Mouse (Mus musculus) forebrain, postnatal 0 days (tissue): Measurements from ENCODE around the gene Tom1l1. TPM values are rescaled to one million over a fixed set of nuclear protein-coding genes. Genes with fewer than 3 reads are reported as not detected.

ENCODE experiments used
- ATAC-seq: fragments of 200-750 bp; cut with Nextera tagmentation; 2 replicates; pipeline ENCODE4 v1.8.0; 2017; ENCODE audit warnings: mild to moderate bottlenecking, moderate library complexity
- DNase-seq: peaks from one replicate; pipeline ENCODE4 v3.0.0-alpha.2; 2015
- H3K27ac ChIP-seq: fragments of 300-500 bp; sonication (generic); 2 replicates; pipeline ENCODE4 v1.5.1; 2014; ENCODE audit warnings: low read depth, mild to moderate bottlenecking, antibody characterized with exemption, low read length, moderate library complexity, mixed read lengths
- H3K27me3 ChIP-seq: fragments of 300-500 bp; sonication (generic); 2 replicates; pipeline ENCODE4 v1.6.1; 2014; ENCODE audit warnings: mild to moderate bottlenecking, low read length, mixed read lengths; ENCODE audit not compliant: insufficient read depth
- H3K36me3 ChIP-seq: fragments of 300-500 bp; sonication (generic); 2 replicates; pipeline ENCODE4 v1.6.1; 2014; ENCODE audit warnings: mild to moderate bottlenecking, moderate library complexity; ENCODE audit not compliant: insufficient read depth
- H3K4me1 ChIP-seq: fragments of 300-500 bp; sonication (generic); 2 replicates; pipeline ENCODE4 v1.6.1; 2014; ENCODE audit warnings: antibody characterized with exemption; ENCODE audit not compliant: insufficient read depth
- H3K4me2 ChIP-seq: fragments of 300-500 bp; sonication (generic); 2 replicates; pipeline ENCODE4 v1.6.1; 2014; ENCODE audit warnings: low read depth, mild to moderate bottlenecking, moderate library complexity
- H3K4me3 ChIP-seq: fragments of 300-500 bp; sonication (generic); 2 replicates; pipeline ENCODE4 v1.5.1; 2014; ENCODE audit warnings: low read depth, low read length, mixed read lengths
- H3K9ac ChIP-seq: fragments of 300-500 bp; sonication (generic); 2 replicates; pipeline ENCODE4 v1.6.1; 2014; ENCODE audit warnings: mild to moderate bottlenecking
- H3K9me3 ChIP-seq: fragments of 300-500 bp; sonication (generic); 2 replicates; pipeline ENCODE4 v1.6.1; 2016; ENCODE audit warnings: low read length
- CTCF ChIP-seq: sonication (generic); IDR thresholded peaks from 2 replicates; pipeline ENCODE4 v1.5.1; 2016; ENCODE audit warnings: antibody characterized with exemption, control low read depth, low read depth
- WGBS: fragments of 180-500 bp; shearing (Covaris S2); extraction: QIAGEN DNeasy Blood & Tissue Kit; methylation state at CpG from one replicate; pipeline ENCODE4 v1.1.7; 2014; 5-methylcytosine and 5-hydroxymethylcytosine counted together
- polyA plus RNA-seq: library from polyadenylated mRNA; unstranded; fragments of >200 nt; fragmentation: Nextera tagmentation; extraction: Ambion mirVana; gene quantifications from 2 replicates; pipeline ENCODE4 v1.2.1, GENCODE M21; 2015
- total RNA-seq: library from RNA; depleted of rRNA; stranded (reverse); fragments of >200 nt; gene quantifications from 2 replicates; pipeline ENCODE4 v1.2.3, GENCODE M21; 2014

The Tom1l1 gene
- total and polyA plus RNA-seq, 2 experiments from 2014 or later = 11.5 to 16.2 TPM

DNA sequence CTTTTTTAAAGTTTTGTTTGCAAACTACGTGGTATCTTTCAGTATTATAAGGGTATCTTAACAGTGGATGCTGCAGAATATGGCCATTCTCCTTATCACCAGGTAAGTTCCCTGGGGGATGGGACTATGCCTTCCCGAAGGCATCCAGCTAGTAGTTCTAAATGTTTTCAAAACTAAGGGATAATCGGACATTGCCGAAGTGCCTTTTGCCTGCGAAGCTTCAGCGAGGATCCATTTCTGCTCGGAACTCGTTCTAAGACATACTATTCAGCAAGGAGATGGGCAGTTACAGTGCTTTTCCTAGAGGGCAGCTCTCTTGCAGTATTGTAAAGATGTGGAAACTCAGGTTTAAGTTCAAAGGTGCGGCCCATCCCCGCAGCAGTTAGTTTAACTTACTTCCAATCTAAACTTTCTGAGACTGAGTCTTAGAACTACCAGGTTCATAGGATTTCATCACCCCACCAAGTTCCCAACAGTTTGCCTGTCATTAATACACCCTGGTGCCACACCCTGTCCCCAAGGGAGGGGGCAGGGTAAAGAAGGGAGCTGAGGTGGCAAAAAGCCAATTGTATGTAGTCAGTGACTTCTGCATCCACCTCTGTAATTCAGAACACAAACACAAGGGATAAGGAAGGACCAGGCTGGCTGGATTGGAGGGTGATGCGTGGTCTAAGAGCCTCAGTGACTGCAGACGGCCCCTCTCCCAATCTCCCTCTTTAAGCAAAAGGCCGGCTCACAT is 1.7 kb downstream of the Tom1l1 start:
- Histone ChIP-seq H3K27me3 (0 out of 2 replicates have a peak, but pooled peaks cover 5% of the 10 kb centered on the region), H3K9ac (0 out of 2 replicates have a peak overlapping the region, but pooled peaks have one; percentile 58), H3K4me2 (peak overlapping the region; percentile 87), H3K4me3 (peak overlapping the region; percentile 62), H3K4me1 (peaks cover 6% of the 10 kb centered on the region; the same call in 1 of the 2 replicates), H3K9me3 (no peaks in the 10 kb centered on the region), H3K36me3 (no peaks in the 10 kb centered on the region), H3K27ac (no peak overlapping the region)
- ATAC-seq (no peak), DNase-seq (no peak)
- no peak for TF ChIP-seq CTCF
- 72% methylated on average over 13 of the region's 13 CpGs for WGBS

DNA sequence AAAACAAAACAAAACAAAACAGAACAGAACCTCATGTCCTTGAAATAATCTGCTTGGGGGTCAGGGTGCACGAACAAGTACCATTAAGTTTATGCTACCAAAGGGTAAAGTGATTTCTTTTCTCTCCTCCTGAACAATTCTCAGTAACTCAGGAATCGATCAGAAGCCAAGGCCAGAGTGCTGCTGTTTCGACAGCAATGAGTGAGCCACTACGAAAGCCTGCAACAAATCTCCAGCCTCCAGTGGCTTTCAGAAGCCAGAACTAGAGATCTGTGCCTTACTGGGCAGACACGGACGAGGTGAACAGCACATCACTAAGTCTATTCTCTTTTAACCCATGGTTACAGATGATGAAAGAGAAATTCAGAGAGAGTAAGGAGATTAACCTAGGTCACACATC is 3.0 kb downstream of the Tom1l1 start:
- peaks cover 6% of the 10 kb centered on the region; the same call in 1 of the 2 replicates for H3K4me1 ChIP-seq
- H3K4me3 ChIP-seq = no peak overlapping the region
- H3K4me2 ChIP-seq = no peak overlapping the region
- 69% methylated on average over 6 of the region's 6 CpGs for WGBS
- H3K9ac ChIP-seq = no peak overlapping the region
- ATAC-seq (no peak), DNase-seq (no peak)
- no peak overlapping the region for H3K27ac ChIP-seq
- 0 out of 2 replicates have a peak, but pooled peaks cover 5% of the 10 kb centered on the region for H3K27me3 ChIP-seq
- H3K36me3 ChIP-seq = no peaks in the 10 kb centered on the region
- TF ChIP-seq CTCF = no peak
- H3K9me3 ChIP-seq = no peaks in the 10 kb centered on the region

- no peak overlapping the region for H3K9ac ChIP-seq
- TF ChIP-seq CTCF = no peak
- H3K4me1 ChIP-seq = peaks cover 6% of the 10 kb centered on the region; the same call in 1 of the 2 replicates
- WGBS = 71% methylated on average over 6 of the region's 6 CpGs
- DNase-seq (no peak), ATAC-seq (no peak)
- no peak overlapping the region for H3K4me2 ChIP-seq
- H3K36me3 ChIP-seq = no peaks in the 10 kb centered on the region
- H3K9me3 ChIP-seq = no peaks in the 10 kb centered on the region
- no peak overlapping the region for H3K4me3 ChIP-seq
- H3K27ac ChIP-seq = no peak overlapping the region
- H3K27me3 ChIP-seq = 0 out of 2 replicates have a peak, but pooled peaks cover 5% of the 10 kb centered on the region
Measured at GRCm38 (mm10) chr11:90684765-90685164, 3.4 kb downstream of the Tom1l1 start.

DNA sequence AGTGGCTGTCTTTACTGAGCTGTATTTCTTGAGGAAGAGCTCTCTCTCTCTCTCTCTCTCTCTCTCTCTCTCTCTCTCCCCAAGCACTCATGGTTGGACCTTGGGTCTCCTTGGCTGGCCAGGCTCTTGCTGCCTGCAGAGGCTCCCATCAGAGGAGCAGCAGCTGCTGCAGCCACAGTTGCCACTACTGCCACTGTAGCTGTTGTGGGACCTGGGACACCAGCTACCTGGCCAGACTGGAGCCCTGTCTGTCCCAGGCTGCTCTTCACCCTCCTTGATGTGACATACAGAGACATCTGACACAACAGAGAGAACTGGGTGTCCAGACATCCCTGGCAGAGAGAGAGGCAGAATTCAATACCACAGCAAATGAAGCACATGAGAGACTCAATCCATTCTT is 7.0 kb downstream of the Tom1l1 start:
- Histone ChIP-seq H3K4me1 (no peaks in the 10 kb centered on the region), H3K36me3 (no peaks in the 10 kb centered on the region), H3K9ac (no peak overlapping the region), H3K27ac (no peak overlapping the region), H3K9me3 (no peaks in the 10 kb centered on the region), H3K27me3 (no peaks in the 10 kb centered on the region), H3K4me3 (no peak overlapping the region), H3K4me2 (no peak overlapping the region)
- ATAC-seq (no peak), DNase-seq (no peak)
- no peak for TF ChIP-seq CTCF

- TF ChIP-seq CTCF = no peak
- DNase-seq (no peak), ATAC-seq (no peak)
- no peaks in the 10 kb centered on the region for H3K9me3 ChIP-seq
- no peak overlapping the region for H3K9ac ChIP-seq
- H3K27ac ChIP-seq = no peak overlapping the region
- H3K36me3 ChIP-seq = no peaks in the 10 kb centered on the region
- H3K4me3 ChIP-seq = no peak overlapping the region
- 89% methylated on average over 5 of the region's 5 CpGs for WGBS
- H3K4me2 ChIP-seq = no peak overlapping the region
- H3K4me1 ChIP-seq = no peaks in the 10 kb centered on the region
- H3K27me3 ChIP-seq = no peaks in the 10 kb centered on the region
Measured at GRCm38 (mm10) chr11:90678582-90678981, 9.6 kb downstream of the Tom1l1 start.

DNA sequence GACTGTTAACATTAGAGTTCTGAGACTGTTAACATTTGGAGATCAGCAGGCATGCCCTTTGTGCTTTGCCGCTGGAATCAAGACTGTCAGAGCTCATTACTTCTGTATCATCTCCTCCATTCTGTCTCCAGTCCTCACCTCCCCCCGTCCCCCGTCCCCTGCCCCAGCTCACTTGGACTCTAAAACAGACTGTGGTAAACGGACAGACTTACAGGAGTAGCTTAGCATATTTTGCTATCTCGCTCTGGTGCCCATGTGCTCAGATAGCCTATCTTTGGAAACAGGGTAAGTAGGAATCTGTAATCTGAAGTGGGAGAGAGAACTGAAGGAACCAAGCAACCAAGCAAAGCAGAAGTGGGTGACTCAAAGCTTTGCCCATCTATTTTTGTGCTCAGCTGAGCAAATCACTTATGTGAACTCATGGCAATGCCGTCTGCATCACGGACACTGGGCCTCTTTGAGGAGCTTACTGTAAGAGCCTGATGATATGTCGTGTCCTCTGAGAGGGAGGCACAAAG is 10.3 kb downstream of the Tom1l1 start:
- Histone ChIP-seq H3K27ac (no peak overlapping the region), H3K27me3 (no peaks in the 10 kb centered on the region), H3K36me3 (no peaks in the 10 kb centered on the region), H3K9ac (no peak overlapping the region), H3K4me3 (no peak overlapping the region), H3K4me2 (no peak overlapping the region), H3K9me3 (no peaks in the 10 kb centered on the region), H3K4me1 (no peaks in the 10 kb centered on the region)
- ATAC-seq (no peak), DNase-seq (no peak)
- TF ChIP-seq CTCF = no peak
- WGBS = 58% methylated on average over 8 of the region's 8 CpGs

GRCm38 (mm10) chr11:90677027-90677426 is 11.1 kb downstream of the Tom1l1 start:
- Histone ChIP-seq H3K9me3 (no peaks in the 10 kb centered on the region), H3K27ac (no peak overlapping the region), H3K4me2 (no peak overlapping the region), H3K27me3 (no peaks in the 10 kb centered on the region), H3K4me1 (no peaks in the 10 kb centered on the region), H3K9ac (no peak overlapping the region), H3K36me3 (no peaks in the 10 kb centered on the region), H3K4me3 (no peak overlapping the region)
- TF ChIP-seq CTCF = no peak
- DNase-seq (no peak), ATAC-seq (no peak)
- 89% methylated on average over 7 of the region's 7 CpGs for WGBS
